Mouse (Mus musculus): ENCODE measurements around the gene Tmtc4. TPM values are rescaled to one million over a fixed set of nuclear protein-coding genes. Genes with fewer than 3 reads are reported as not detected.
A peak's percentile ranks its signal among the peaks of the same experiment; 100 is the strongest.

Gene Tmtc4
- polyA plus RNA-seq, 1 experiment from 2014 or later = 48.0 TPM

- ATAC-seq = peak; percentile 25; the same call in 1 of the 2 replicates
- WGBS = 74% methylated on average over 6 of the region's 6 CpGs
Measured at GRCm38 (mm10) chr14:122951676-122952445, 32.0 kb downstream of the Tmtc4 start.

GRCm38 (mm10) chr14:122950915-122951314, 32.9 kb downstream of the Tmtc4 start:
- 94% methylated on average over 1 of the region's 1 CpGs for WGBS
- Histone ChIP-seq H3K4me2 (ENCODE audit: low read length) (no peak overlapping the region), H3K36me3 (ENCODE audit: control insufficient read depth, insufficient read depth, low read length) (no peaks in the 10 kb centered on the region), H3K27ac (ENCODE audit: low read length) (no peak overlapping the region), H3K27me3 (ENCODE audit: control insufficient read depth, insufficient read depth, low read depth, low read length) (no peaks in the 10 kb centered on the region), H3K9ac (ENCODE audit: low read depth, low read length) (no peak overlapping the region), H3K4me3 (ENCODE audit: low read depth, low read length) (no peak overlapping the region), H3K9me3 (replicated peaks; ENCODE audit: control insufficient read depth, low read length, poor library complexity, severe bottlenecking) (no peaks in the 10 kb centered on the region), H3K4me1 (ENCODE audit: control insufficient read depth, insufficient read depth, low read length) (no peaks in the 10 kb centered on the region)
- no peak for ATAC-seq

More at GRCm38 (mm10) chr14:122951676-122952445, 32.0 kb downstream of the Tmtc4 start:
- no peak overlapping the region for H3K27ac ChIP-seq (ENCODE audit: low read length)
- no peak overlapping the region for H3K4me2 ChIP-seq (ENCODE audit: low read length)
- no peaks in the 10 kb centered on the region for H3K27me3 ChIP-seq (ENCODE audit: control insufficient read depth, insufficient read depth, low read depth, low read length)
- no peak overlapping the region for H3K9ac ChIP-seq (ENCODE audit: low read depth, low read length)
- H3K9me3 ChIP-seq (replicated peaks; ENCODE audit: control insufficient read depth, low read length, poor library complexity, severe bottlenecking) = no peaks in the 10 kb centered on the region
- no peaks in the 10 kb centered on the region for H3K36me3 ChIP-seq (ENCODE audit: control insufficient read depth, insufficient read depth, low read length)
- H3K4me3 ChIP-seq (ENCODE audit: low read depth, low read length) = no peak overlapping the region
- no peaks in the 10 kb centered on the region for H3K4me1 ChIP-seq (ENCODE audit: control insufficient read depth, insufficient read depth, low read length)

GRCm38 (mm10) chr14:122943475-122943853, 40.4 kb downstream of the Tmtc4 start:
- no peak overlapping the region for H3K4me2 ChIP-seq (ENCODE audit: low read length)
- no peaks in the 10 kb centered on the region for H3K27me3 ChIP-seq (ENCODE audit: control insufficient read depth, insufficient read depth, low read depth, low read length)
- 60% methylated on average over 3 of the region's 3 CpGs for WGBS
- H3K9me3 ChIP-seq (replicated peaks; ENCODE audit: control insufficient read depth, low read length, poor library complexity, severe bottlenecking) = no peaks in the 10 kb centered on the region
- no peak overlapping the region for H3K4me3 ChIP-seq (ENCODE audit: low read depth, low read length)
- peaks cover 5% of the 10 kb centered on the region for H3K36me3 ChIP-seq (ENCODE audit: control insufficient read depth, insufficient read depth, low read length)
- no peak overlapping the region for H3K27ac ChIP-seq (ENCODE audit: low read length)
- no peak for ATAC-seq
- H3K4me1 ChIP-seq (ENCODE audit: control insufficient read depth, insufficient read depth, low read length) = peaks cover 3% of the 10 kb centered on the region; the same call in 1 of the 2 replicates
- no peak overlapping the region for H3K9ac ChIP-seq (ENCODE audit: low read depth, low read length)

GRCm38 (mm10) chr14:122942757-122943474, 40.9 kb downstream of the Tmtc4 start:
- H3K27me3 ChIP-seq (ENCODE audit: control insufficient read depth, insufficient read depth, low read depth, low read length) = no peaks in the 10 kb centered on the region
- H3K9ac ChIP-seq (ENCODE audit: low read depth, low read length) = no peak overlapping the region
- H3K27ac ChIP-seq (ENCODE audit: low read length) = no peak overlapping the region
- H3K4me1 ChIP-seq (ENCODE audit: control insufficient read depth, insufficient read depth, low read length) = peaks cover 3% of the 10 kb centered on the region; the same call in 1 of the 2 replicates
- ATAC-seq = peak; percentile 68
- no peak overlapping the region for H3K4me2 ChIP-seq (ENCODE audit: low read length)
- no peak overlapping the region for H3K4me3 ChIP-seq (ENCODE audit: low read depth, low read length)
- H3K9me3 ChIP-seq (replicated peaks; ENCODE audit: control insufficient read depth, low read length, poor library complexity, severe bottlenecking) = no peaks in the 10 kb centered on the region
- H3K36me3 ChIP-seq (ENCODE audit: control insufficient read depth, insufficient read depth, low read length) = peaks cover 5% of the 10 kb centered on the region
- 51% methylated on average over 4 of the region's 4 CpGs for WGBS

GRCm38 (mm10) chr14:122936460-122936859, 47.4 kb downstream of the Tmtc4 start:
- H3K4me3 ChIP-seq (ENCODE audit: low read depth, low read length) = no peak overlapping the region
- H3K4me2 ChIP-seq (ENCODE audit: low read length) = no peak overlapping the region
- H3K9me3 ChIP-seq (replicated peaks; ENCODE audit: control insufficient read depth, low read length, poor library complexity, severe bottlenecking) = no peaks in the 10 kb centered on the region
- no peak for ATAC-seq
- no peak overlapping the region for H3K27ac ChIP-seq (ENCODE audit: low read length)
- no peaks in the 10 kb centered on the region for H3K4me1 ChIP-seq (ENCODE audit: control insufficient read depth, insufficient read depth, low read length)
- H3K9ac ChIP-seq (ENCODE audit: low read depth, low read length) = no peak overlapping the region
- peaks cover 6% of the 10 kb centered on the region; the same call in 1 of the 2 replicates for H3K36me3 ChIP-seq (ENCODE audit: control insufficient read depth, insufficient read depth, low read length)
- 90% methylated on average over 1 of the region's 1 CpGs for WGBS
- no peaks in the 10 kb centered on the region for H3K27me3 ChIP-seq (ENCODE audit: control insufficient read depth, insufficient read depth, low read depth, low read length)

- no peak for ATAC-seq
- Histone ChIP-seq H3K4me1 (ENCODE audit: control insufficient read depth, insufficient read depth, low read length) (no peaks in the 10 kb centered on the region), H3K27me3 (ENCODE audit: control insufficient read depth, insufficient read depth, low read depth, low read length) (no peaks in the 10 kb centered on the region), H3K4me2 (ENCODE audit: low read length) (no peak overlapping the region), H3K36me3 (ENCODE audit: control insufficient read depth, insufficient read depth, low read length) (no peaks in the 10 kb centered on the region), H3K9me3 (replicated peaks; ENCODE audit: control insufficient read depth, low read length, poor library complexity, severe bottlenecking) (no peaks in the 10 kb centered on the region), H3K9ac (ENCODE audit: low read depth, low read length) (no peak overlapping the region), H3K4me3 (ENCODE audit: low read depth, low read length) (no peak overlapping the region), H3K27ac (ENCODE audit: low read length) (no peak overlapping the region)
- WGBS = 86% methylated on average over 5 of the region's 5 CpGs
Measured at GRCm38 (mm10) chr14:122920011-122920410, 63.8 kb downstream of the Tmtc4 start.

GRCm38 (mm10) chr14:122917676-122918075, 66.2 kb downstream of the Tmtc4 start:
- H3K27me3 ChIP-seq (ENCODE audit: control insufficient read depth, insufficient read depth, low read depth, low read length) = peaks cover 5% of the 10 kb centered on the region; the same call in 1 of the 2 replicates
- H3K9ac ChIP-seq (ENCODE audit: low read depth, low read length) = no peak overlapping the region
- WGBS = 94% methylated on average over 1 of the region's 1 CpGs
- no peak for ATAC-seq
- no peak overlapping the region for H3K4me2 ChIP-seq (ENCODE audit: low read length)
- no peak overlapping the region for H3K4me3 ChIP-seq (ENCODE audit: low read depth, low read length)
- peaks cover 7% of the 10 kb centered on the region; the same call in 1 of the 2 replicates for H3K4me1 ChIP-seq (ENCODE audit: control insufficient read depth, insufficient read depth, low read length)
- H3K9me3 ChIP-seq (replicated peaks; ENCODE audit: control insufficient read depth, low read length, poor library complexity, severe bottlenecking) = no peaks in the 10 kb centered on the region
- no peaks in the 10 kb centered on the region for H3K36me3 ChIP-seq (ENCODE audit: control insufficient read depth, insufficient read depth, low read length)
- H3K27ac ChIP-seq (ENCODE audit: low read length) = no peak overlapping the region

- Histone ChIP-seq H3K36me3 (ENCODE audit: control insufficient read depth, insufficient read depth, low read length) (no peaks in the 10 kb centered on the region), H3K9ac (ENCODE audit: low read depth, low read length) (peak within 1 kb of the TSS; percentile 71), H3K4me1 (ENCODE audit: control insufficient read depth, insufficient read depth, low read length) (peaks cover 7% of the 10 kb centered on the region; the same call in 1 of the 2 replicates), H3K9me3 (replicated peaks; ENCODE audit: control insufficient read depth, low read length, poor library complexity, severe bottlenecking) (no peaks in the 10 kb centered on the region), H3K27ac (ENCODE audit: low read length) (no peak within 1 kb of the TSS), H3K4me2 (ENCODE audit: low read length) (peak within 1 kb of the TSS; percentile 93), H3K4me3 (ENCODE audit: low read depth, low read length) (peak within 1 kb of the TSS; percentile 62), H3K27me3 (ENCODE audit: control insufficient read depth, insufficient read depth, low read depth, low read length) (peaks cover 19% of the 10 kb centered on the region; the same call in 1 of the 2 replicates)
- ATAC-seq = no peak
- 68% methylated on average over 6 of the region's 6 CpGs for WGBS
Measured at GRCm38 (mm10) chr14:122913657-122914056, 70.2 kb downstream of the Tmtc4 start, which contains the start of gene Ggact. Ggact (minus strand) TSS chr14:122913757.
